Mouse (Mus musculus) retina, adult 2 months (tissue): Measurements from ENCODE around the gene Vmn1r58.
"Not testable (repeated sequence)": the region's sequence is repeated elsewhere in the genome, so short reads cannot be mapped to it uniquely, and the experiment has no call there.

Experiments used
- DNase-seq: peaks from one replicate; pipeline ENCODE4 v3.0.0-alpha.2; 2012; ENCODE audit warnings: low read depth, low spot score

The Vmn1r58 gene

GRCm38 (mm10) chr7:5413296-5413695 lies at the start of gene Vmn1r58:
Gene Vmn1r58 (minus strand): TSS chr7:5413396.
- not testable (repeated sequence) for DNase-seq

- no peak for DNase-seq
Observed at GRCm38 (mm10) chr7:5456674-5457073, 43.5 kb upstream of the Vmn1r58 start, which contains the start of gene Vmn1r59. Gene Vmn1r59 (minus strand): TSS chr7:5456774.

- DNase-seq, result not testable (repeated sequence)
Observed at GRCm38 (mm10) chr7:5454011-5454410, 40.8 kb upstream of the Vmn1r58 start.

- no peak for DNase-seq
Observed at GRCm38 (mm10) chr7:5448627-5449026, 35.4 kb upstream of the Vmn1r58 start.

GRCm38 (mm10) chr7:5406201-5406600 lies 7.0 kb downstream of the Vmn1r58 start:
- DNase-seq, result no peak

GRCm38 (mm10) chr7:5366724-5367123 lies 46.5 kb downstream of the Vmn1r58 start:
- DNase-seq, result no peak

GRCm38 (mm10) chr7:5363599-5363998 lies 49.6 kb downstream of the Vmn1r58 start:
- no peak for DNase-seq
